Mouse (Mus musculus) CD4-positive, CD25-positive, alpha-beta regulatory T cell, adult 2 months (primary cell): Measurements from ENCODE around the gene Kdm7a.

ENCODE experiments used
- DNase-seq: peaks from one replicate; pipeline ENCODE4 v3.0.0-alpha.2; 2012; ENCODE audit warnings: low read depth, low spot score

Gene Kdm7a

DNA sequence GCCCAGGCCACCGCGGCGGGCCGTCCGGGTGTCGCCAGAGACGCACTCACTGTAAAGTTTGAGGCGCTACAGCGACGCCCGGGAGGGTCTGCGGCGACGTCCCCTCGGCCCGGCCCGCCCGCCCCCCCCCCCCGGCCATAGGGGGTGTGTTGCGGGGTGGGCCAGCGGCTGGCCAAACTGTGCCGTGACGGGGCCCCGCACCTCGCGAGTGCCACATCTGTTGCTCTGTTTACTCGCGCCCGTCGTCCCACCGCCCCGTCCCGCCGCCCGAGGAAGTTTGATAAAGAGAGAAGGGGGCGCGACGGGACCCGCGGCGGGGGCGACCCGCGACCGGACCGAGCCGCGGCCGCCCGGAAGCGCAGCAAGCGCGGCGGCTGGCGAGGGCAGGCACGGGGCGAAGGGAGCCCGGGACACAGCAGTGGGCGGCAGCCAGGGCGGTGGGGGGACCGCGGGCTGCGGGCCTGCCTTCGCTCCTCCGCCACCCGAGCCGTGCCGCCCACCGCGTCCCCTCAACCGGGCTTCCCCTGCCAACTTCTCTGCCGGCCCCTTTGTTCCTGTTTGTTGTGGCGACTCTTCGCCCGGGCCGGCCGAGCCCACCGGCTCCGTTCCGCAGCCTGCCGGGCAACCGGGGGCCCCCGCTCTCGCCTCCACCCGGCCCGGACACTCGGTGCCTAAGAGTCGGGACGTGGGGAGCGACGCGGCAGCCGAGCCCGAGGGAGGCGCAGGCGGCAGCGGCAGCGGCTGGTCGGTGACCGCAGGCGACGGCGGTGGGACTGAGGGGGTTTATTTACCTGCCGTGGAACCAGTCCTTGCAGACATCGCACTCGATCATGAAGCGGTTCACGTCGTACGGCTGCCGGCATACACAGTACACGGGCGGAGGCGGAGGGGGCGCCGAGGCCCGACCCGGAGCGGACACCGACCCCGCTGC lies 674 bp downstream of the Kdm7a start:
- peak; percentile 64 for DNase-seq

DNA sequence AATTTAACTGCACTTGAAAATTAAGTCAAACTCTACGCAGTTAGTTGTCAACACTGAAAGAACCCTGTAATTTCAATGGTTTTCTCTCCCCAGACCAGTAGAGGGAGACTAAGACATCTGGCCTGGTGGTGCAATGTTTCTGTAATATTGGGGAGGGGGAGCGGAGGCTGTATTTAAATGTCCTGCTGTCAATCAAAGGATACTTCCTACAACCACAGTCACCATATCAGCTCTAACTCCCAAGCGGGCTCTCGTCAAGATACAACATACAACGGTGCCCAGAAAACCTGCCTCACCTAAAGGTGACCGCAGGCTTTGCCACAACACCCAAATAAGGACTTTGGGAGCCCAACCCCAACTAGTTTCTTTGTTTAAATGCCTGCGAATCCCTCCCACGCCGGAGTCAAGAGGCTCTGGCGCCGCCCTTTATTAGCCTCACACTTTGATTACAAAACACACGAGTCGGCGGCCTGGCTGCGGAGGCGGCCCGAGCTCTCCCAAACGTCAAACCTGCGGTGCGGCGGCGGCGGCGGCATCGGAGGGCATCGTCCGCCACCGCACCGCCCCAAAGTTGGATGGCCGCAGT lies 1.4 kb downstream of the Kdm7a start:
- peak; percentile 91 for DNase-seq

DNA sequence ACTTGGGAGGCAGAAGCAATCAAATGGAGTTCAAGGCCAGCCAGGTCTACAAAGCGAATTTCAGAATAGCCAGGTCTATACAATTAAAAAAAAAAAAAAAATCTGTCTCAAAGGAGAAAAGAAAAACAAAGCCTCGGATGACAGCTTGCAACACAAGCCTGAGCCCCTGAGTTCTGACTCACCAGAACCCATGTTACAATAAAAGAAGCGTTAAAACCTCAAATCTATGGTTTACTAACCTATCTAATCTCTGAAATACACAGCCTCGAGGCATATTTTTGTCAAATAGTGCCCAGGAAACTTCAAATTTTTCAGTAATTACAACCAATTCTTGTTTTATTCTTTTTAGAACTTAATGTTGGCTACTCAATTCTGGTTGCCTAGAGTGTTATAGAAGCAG lies 2.1 kb downstream of the Kdm7a start:
- DNase-seq, result no peak

DNA sequence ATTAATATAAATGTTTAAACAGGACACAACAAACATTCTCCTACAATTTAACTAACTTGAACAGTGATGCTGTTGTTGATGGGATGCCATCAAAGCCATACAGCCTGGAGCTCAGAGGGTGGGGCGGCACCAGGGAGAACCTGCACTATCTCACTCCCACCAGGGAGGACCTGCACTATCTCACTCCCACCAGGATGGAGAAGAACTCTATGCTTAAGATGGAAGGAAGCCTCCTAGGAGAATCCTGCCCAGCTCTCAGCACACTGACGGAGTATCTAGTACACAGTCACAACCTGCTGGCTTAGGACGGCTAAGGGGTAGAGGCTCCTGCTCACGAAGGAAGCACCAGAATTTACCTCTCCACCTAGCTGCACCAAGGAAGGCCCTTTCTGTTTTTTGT lies 3.4 kb downstream of the Kdm7a start:
- no peak for DNase-seq

DNA sequence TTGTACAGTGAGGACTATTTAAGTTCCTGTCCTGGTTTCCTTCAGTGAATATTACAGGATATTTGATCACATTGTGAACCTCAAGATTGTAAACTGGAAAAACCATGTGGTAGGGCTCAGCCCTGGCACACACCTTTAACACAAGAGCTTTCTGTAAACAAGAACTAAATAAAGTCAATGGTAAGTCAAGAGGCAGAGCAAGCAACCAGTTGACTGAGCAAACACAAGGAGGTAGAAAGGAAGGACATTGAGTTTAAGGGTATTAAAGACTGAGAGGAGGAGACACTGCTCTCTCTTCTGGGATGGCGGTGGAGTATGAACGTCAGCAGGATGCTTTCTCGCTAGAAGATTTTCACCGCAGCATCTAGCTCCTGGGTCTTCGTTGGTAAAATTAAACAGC lies 13.6 kb downstream of the Kdm7a start:
- no peak for DNase-seq

DNA sequence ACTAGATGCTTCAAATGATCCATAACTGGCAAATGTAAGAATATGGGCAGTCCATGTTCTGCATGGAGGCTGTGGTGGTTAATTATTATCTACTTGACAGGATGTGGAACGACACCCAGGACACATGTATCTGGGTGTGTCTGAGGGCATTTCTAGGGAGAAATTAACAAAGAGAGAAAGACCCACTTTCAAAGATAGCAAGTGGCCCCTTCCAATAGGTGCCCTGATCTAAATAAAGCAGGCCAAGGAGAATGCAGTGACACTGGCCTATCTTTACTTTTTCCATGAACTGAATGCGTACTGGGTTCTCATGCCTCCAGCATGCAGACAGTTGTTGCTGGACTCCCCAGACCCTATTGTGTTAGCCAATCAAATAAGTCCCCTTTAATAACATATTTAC lies 15.1 kb downstream of the Kdm7a start:
- no peak for DNase-seq

DNA sequence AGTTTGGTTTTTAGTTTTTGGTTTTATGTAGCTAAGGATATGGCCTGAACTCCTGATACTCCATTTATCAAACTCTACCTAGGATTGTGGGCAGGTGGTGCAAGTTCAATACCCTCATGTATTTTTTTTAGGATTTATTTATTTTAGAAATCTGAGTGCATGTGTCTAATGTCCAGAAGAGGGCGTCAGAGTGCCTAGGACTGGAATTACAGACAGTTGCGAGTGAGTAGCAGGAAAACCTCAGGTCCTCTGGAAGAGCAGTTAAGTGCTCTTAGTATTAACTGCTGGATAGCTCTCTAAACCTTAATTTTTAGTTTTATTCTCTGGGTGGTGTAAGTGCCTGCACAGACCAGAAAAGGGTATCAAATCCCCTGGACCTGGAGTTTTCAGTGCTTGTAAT lies 19.4 kb downstream of the Kdm7a start:
- DNase-seq, result peak; percentile 70

DNA sequence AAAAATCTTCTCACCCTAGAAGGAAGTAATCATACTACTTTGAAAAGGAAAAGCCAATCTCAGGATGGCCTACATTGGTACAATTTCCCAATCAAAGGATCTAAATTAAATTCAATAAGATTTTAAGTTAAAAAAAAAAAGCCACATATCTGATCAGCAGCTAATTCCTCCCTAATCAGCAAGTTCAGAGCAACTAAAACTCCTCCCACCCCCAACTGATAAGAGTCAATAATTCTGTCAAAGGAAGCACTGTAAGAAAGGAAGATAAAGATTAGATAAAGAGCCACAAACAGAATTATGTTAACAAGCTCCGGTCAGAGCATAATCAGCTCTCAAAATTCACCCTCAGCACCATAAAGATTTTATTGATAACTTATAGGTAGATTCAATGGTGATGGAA lies 37.5 kb downstream of the Kdm7a start:
- DNase-seq, result no peak

DNA sequence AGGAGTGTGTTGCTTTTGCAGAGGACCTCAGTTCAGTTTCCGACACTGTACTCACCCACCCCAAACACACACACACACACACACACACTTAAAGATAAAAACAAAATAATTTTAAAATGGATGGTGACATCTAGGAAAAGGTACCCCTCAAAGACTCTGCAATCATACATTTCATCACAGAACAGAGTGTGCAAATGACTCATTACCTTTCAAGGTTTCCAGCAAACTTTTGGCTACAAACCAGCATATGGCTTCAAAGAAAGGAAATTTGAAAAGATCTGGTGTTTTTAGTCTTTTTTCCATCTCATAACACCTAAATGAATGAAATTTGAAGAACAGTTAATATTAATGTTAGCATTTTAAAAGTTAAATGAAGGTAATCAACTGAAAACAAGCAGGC lies 41.7 kb downstream of the Kdm7a start:
- no peak for DNase-seq

DNA sequence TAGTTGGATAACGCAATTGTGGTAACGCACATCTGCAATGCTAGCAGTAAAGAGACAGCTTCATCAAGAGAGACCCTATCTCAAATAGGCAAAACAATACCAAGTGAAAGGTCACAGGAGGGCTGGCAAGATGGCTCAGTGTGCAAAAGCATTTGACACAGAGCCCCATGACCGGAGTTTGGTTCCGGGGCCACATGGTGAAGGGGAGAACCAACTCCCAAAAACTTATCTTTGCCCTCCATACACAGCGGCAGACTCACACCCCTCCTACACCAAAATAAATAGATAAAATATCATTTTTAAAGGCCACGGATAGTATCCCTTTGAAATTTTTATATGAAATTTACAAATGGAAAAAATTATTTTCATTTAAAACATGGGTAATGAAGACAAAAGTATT lies 44.6 kb downstream of the Kdm7a start:
- no peak for DNase-seq

DNA sequence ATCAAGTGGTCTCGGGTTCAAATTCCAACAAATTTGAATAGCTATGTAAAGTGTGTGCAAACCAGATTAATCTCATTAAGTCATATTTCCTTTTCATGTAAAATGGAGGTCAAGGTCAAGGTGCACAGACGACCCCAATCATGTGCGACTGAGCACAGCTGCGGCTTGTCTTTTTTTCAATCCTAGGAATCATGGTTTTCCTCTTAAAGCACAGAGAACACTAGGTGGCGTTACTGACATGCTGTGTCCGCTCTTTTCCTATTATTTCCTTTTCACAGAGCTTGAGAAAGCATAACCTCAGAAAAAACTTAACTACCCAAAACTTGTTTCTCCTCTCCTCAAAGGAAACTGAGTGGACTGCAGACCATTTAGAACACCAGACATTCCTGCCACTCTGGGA lies 60.5 kb downstream of the Kdm7a start:
- no peak for DNase-seq

DNA sequence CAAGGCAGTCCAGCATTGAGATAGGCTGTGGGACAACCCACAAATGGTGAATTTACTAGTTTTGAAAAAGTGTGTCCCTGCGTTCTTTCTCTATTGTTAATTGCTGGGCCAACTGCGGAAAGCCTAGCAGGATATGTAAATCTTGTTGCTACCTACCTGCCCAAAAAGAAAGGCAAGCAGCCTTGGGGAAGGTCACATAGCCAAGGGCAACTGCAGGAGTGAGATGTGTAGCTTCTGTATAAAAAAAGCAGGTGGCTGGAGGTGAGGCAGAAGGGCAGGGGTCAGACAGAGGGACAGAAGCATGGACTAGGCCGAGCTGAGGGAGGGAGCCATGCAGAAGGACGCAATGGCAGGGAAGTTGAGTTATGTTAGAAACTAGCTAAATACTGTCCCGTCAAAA lies 74.0 kb downstream of the Kdm7a start:
- no peak for DNase-seq

DNA sequence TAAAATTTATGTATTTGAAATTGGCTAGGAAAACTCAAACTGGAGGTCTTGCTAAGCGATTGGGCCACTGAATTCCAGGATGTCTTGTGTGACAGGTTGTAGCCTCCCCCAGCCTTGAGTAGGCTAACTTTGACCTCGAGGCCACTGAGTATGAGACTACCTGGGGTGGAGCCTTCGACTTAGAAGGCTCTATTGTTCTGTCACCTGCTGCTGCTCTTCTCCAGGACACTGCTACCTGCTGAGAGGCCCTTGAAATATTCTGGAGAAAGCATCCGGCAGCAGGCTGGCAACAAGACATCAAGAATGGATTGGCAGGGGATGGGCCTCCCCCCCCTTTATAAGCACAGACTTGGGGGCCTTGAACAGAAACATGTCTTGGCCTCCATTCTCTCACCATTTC lies 75.1 kb downstream of the Kdm7a start:
- DNase-seq, result no peak

DNA sequence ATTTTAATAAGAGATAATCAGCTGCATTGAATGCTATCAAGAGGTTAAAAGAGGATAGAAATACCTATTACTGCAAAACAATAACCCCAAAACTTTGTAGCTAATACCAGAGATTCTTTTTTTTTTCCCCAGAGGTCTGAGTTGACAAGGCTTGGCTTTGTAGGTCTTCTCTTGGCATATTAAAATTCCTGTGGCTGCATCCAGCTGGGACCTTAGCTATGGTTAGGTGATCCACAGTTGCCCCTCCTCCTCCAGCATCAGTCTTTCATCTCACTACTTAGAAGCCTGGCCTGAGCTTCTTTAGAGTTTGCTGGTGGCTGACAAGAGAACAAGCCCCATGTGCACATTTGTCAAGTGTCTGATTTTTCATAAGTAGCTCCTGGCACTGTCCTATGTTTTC lies 81.9 kb downstream of the Kdm7a start:
- DNase-seq, result no peak

DNA sequence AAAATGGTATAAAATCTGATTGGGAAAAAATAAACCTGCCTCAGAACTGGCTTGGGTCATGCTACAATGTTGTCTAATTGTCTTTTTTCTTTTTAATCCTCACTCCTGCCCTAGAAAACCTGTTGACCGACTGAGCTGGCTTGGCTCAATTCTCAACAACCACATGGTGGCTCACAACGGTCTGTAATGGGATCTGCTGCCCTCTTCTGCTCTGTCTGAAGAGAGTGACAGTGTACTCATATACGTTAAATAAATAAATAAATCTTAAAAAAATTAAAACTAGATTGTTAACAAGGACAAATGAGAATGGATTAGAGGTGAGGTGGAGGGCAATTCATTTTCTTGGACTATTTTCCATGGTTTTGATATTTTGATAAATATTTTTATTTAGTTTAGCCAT lies 85.9 kb downstream of the Kdm7a start:
- no peak for DNase-seq

DNA sequence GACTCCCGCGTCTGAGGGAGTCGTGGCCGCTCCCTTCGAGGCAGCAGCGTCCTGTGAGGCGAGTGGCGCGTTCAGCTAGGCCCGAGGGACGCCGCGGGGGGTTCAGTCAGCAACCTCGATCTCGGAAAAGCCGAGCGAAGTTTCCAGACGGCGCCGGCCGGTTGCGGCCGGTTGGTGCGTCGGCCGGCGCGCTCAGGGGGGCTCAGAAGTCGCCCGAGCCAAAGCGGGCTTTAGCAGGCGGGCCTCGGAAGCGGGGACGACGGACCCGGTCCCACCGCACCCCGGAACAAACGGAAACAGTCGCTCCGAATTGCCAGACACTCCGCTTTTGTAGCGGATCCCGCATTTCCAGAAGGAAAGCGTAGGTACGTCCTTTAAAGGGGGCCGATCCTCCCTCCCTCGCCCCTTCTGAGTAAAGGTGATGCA lies 88.1 kb downstream of the Kdm7a start:
- no peak for DNase-seq

DNA sequence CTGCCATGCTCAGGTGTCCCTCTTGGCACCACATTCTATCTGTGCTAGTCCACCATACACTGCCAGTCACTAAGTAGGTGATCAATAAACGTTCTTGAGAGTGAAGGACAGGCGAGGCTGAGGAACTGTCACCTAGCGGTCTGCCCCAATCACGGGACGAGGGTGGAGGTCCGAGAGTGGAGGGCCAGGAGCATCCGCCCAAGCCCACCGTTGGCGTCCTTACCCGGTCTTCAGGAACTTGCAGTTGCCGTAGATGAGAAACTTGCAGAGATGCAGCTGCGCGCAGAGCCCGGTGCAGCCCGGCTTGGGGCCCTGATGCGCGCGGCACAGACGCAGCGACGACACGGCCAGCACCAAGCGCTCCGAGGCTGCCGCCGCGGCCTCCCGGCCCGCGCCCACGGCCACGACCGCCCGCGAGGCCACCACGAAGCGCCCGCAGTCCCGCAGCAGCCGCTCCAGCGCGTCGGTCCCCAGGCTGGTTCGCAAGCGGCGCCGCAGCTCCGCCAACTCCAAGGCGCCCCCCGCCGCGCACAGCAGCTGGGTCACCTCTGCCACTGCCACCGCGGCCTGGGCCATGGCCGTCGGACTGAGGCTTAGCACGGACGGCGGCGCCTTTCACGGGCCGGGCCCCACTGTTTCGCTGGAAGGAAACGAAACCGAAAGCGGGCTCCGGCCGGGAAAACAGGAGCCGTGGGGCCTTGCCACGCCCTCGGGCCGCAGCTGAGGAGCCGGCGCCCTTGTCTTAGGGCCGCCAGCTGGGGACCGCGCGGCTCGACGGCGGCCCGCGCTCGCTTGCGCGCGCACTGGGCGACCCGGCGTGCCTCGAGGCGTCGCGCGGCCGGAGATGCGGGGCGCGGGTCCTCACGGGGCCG lies 88.8 kb downstream of the Kdm7a start, which contains the start of gene Parp12:
Gene Parp12, minus strand, starts transcription at position 766 of the 872 bp plus-strand sequence.
- DNase-seq, result peak; percentile 77

DNA sequence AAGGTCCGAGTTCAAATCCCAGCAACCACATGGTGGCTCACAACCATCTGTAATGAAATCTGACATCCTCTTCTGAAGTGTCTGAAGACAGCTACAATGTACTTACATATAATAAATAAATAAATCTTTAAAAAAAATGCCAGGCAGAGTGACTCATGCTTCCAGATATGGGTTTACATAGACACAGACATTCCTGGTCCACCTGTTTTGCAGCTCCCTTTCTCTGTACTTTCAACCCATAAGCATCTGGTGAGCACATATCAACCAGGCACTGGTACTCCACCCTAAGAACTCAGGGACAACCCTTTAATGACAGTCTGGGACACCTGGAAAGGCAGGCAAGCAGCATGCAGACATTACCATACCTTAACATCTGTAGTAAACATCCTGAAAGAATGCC lies 91.2 kb downstream of the Kdm7a start:
- DNase-seq, result no peak

DNA sequence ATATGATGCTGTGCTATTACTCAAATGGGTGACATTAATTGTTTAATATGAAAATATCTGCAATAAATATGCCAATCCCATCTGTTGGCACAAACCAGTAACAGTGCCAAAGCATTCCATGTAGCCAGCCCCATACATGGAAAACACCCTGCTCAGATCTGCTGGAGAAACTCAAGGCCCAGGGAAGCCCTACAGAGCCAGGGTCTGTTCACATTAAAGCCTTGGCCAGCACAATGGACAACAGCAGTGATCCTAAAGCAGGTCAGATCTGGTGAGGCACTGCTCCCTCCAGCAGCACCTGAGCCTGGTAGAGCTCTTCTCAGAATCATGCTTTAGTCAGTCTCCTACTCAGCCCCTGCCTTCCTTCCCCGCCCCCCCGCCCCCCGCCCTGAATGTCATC lies 93.4 kb downstream of the Kdm7a start:
- DNase-seq, result no peak

DNA sequence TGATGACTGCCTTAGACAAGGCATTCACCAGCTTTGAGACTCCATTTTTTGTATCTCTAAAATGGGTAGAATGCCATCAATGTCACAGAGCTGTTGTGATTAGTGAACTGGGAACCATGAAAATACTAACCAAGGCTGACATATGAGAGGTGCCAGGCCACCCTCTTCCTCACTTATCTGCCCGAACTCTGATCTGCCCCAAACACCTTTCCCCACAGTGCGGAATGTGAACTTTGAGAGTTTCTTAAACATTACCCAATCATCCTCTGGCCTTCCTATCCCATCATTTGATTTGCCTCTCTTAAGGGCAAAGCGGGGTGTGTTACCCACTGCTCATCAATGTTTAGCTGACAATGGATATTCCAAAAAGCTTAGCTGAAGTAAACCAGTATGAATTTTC lies 93.9 kb downstream of the Kdm7a start:
- DNase-seq, result no peak

DNA sequence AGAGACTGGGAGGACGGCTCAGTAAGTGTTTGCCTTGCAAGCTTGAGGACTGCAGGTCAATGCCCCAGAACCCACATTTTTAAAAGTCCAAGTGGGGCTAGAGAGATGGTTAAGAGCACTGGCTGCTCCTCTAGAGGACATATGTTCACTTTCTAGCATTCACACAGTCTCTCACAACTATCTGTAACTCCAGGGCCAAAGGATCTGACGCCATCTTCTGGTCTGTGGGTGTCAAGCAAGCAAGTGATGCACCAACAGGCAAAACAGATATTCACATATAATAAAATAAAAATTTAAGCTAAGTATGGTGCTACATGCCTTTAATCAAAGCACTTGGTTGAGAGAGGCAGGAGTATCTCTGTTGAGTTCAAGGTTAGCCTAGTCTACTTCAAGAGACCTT lies 99.8 kb downstream of the Kdm7a start:
- DNase-seq, result peak; percentile 14

DNA sequence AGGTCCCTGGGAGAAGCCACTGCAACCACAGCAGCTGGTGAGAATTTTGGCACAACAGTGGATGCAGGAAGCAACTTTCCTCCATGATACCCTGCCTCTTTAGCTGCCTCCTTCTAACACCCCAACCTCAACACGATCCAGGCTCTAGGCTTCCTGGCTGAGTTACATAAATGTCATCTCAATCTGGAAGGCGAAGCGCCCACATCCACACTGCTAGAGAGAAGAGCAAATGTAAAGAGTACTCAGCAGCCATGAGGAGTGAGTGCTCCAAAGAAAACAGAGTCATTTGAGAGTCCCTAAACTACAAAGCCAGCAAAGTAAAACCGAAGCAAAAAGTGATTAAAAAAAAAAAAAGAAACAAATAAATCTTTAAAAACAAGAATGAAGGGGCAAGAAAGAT lies 102.0 kb downstream of the Kdm7a start:
- no peak for DNase-seq
